Mouse (Mus musculus) lung, postnatal 0 days (tissue): ENCODE measurements at regions not wholly inside any gene's neighbourhood (a gene's known extent, or its start where the extent isn't known, plus 50 kb on each side); places are given as distances from the start of the nearest gene placed in this dataset.

Source experiments
- ATAC-seq: fragments of 200-750 bp; cut with Nextera tagmentation; 2 replicates; pipeline ENCODE4 v1.8.0; 2017; ENCODE audit warnings: moderate library complexity
- DNase-seq: peaks from one replicate; pipeline ENCODE4 v3.0.0-alpha.2; 2016; ENCODE audit warnings: low spot score
- H3K27ac ChIP-seq: fragments of 300-500 bp; sonication (generic); 2 replicates; pipeline ENCODE4 v1.5.1; 2014; ENCODE audit warnings: antibody characterized with exemption, mild to moderate bottlenecking, low read length, mixed read lengths
- H3K27me3 ChIP-seq: fragments of 300-500 bp; sonication (generic); replicated peaks from 2 replicates; pipeline ENCODE4 v1.6.1; 2014; ENCODE audit warnings: low read length, mixed read lengths; ENCODE audit not compliant: insufficient read depth
- H3K36me3 ChIP-seq: fragments of 300-500 bp; sonication (generic); 2 replicates; pipeline ENCODE4 v1.6.1; 2014; ENCODE audit warnings: low read length, mixed read lengths; ENCODE audit not compliant: insufficient read depth
- H3K4me1 ChIP-seq: fragments of 300-500 bp; sonication (generic); 2 replicates; pipeline ENCODE4 v1.6.1; 2014; ENCODE audit warnings: antibody characterized with exemption, low read depth, low read length, mixed read lengths; ENCODE audit not compliant: insufficient read depth
- H3K4me2 ChIP-seq: fragments of 300-500 bp; sonication (generic); replicated peaks from 2 replicates; pipeline ENCODE4 v1.6.1; 2014; ENCODE audit warnings: low read depth, mild to moderate bottlenecking, low read length, moderate library complexity, mixed read lengths
- H3K4me3 ChIP-seq: fragments of 300-500 bp; sonication (generic); 2 replicates; pipeline ENCODE4 v1.5.1; 2014; ENCODE audit warnings: low read depth, low read length
- H3K9ac ChIP-seq: fragments of 300-500 bp; sonication (generic); replicated peaks from 2 replicates; pipeline ENCODE4 v1.6.1; 2014; ENCODE audit warnings: low read depth, mild to moderate bottlenecking
- H3K9me3 ChIP-seq: fragments of 300-500 bp; sonication (generic); 2 replicates; pipeline ENCODE4 v1.6.1; 2016; ENCODE audit warnings: low read length, mixed read lengths
- CTCF ChIP-seq: IDR thresholded peaks from 2 replicates; pipeline ENCODE4 v1.5.1; 2016; ENCODE audit warnings: antibody characterized with exemption, mild to moderate bottlenecking
- EP300 ChIP-seq: IDR thresholded peaks from 2 replicates; pipeline ENCODE4 v1.6.1; 2016; ENCODE audit warnings: antibody characterized with exemption, mild to moderate bottlenecking, control low read depth
- WGBS: fragments of 180-500 bp; shearing (Covaris S2); extraction: QIAGEN DNeasy Blood & Tissue Kit; methylation state at CpG from one replicate; pipeline ENCODE4 v1.1.7; 2014; 5-methylcytosine and 5-hydroxymethylcytosine counted together

DNA sequence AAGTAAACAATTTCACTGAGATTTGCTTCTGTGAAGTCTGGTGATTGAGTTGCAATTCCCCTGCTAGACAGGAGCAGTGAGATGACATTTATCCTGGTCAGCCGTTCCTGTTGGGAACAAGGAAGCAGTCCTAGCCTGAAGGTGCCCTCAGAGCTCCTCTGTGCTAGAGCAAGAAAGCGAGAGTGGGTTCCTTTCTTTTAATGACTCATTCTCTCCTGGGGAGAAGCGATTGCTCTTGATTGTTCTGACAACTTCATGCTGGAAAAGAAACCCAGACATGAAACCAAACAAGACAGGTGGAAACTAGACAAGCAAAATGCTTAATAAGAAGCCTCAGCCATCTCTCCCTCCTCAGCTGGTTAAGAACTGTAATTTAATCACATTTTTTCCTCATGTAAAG, 450.4 kb downstream of the Dnah5 start:
- no peaks in the 10 kb centered on the region for H3K27me3 ChIP-seq
- 61% methylated on average over 3 of the region's 3 CpGs for WGBS

DNA sequence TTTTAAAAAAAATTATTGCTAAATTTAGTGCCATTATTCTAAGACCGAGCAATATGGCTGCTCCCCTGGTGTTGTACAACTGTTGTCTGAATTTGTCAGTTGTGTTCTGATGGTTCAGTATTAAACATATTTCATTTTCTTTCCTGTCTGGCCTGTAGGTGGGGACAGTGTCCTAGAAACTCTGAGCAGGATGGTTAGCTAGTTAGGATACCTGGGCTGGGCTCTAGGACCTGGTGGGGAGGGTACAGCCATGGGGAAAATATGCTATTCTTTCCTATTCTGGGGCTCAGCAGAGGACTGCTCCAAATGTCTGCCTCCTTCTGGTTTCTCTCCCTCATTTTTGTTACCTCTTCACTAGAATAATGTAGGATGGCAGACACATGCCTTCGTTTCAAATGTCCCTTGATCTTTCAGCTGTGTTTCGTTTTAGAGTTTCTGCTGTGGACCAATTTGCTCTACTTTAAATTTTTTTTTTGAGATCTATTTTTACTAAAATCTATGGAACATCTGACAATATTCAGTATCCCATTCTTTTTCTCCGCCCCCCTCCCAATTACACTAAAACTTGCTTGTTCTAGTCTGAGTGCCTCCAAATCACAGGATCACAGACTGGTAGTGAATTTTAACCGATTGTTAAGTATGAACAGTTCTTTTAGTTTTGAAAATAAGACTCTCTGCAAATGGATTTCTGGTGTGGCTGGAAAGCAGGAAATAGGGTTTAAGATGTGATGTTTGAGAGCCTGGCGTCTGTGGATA, 460.5 kb downstream of the Dnah5 start:
- no peak overlapping the region for H3K27ac ChIP-seq
- no peaks in the 10 kb centered on the region for H3K9me3 ChIP-seq
- TF ChIP-seq CTCF (peak; percentile 3; the same call in 1 of the 2 replicates), EP300 (no peak)
- no peak overlapping the region for H3K9ac ChIP-seq
- H3K36me3 ChIP-seq = no peaks in the 10 kb centered on the region
- WGBS = 81% methylated on average over 6 of the region's 6 CpGs
- no peaks in the 10 kb centered on the region for H3K27me3 ChIP-seq
- H3K4me2 ChIP-seq = no peak overlapping the region
- ATAC-seq (no peak), DNase-seq (no peak)
- no peak overlapping the region for H3K4me3 ChIP-seq
- H3K4me1 ChIP-seq = no peaks in the 10 kb centered on the region

More for the DNA sequence above, 450.4 kb downstream of the Dnah5 start:
- DNase-seq (no peak), ATAC-seq (no peak)
- no peaks in the 10 kb centered on the region for H3K36me3 ChIP-seq
- no peak overlapping the region for H3K9ac ChIP-seq
- no peaks in the 10 kb centered on the region for H3K9me3 ChIP-seq
- TF ChIP-seq EP300 = no peak
- no peak for TF ChIP-seq CTCF
- no peak overlapping the region for H3K4me2 ChIP-seq
- H3K27ac ChIP-seq = no peak overlapping the region
- H3K4me3 ChIP-seq = no peak overlapping the region
- H3K4me1 ChIP-seq = no peaks in the 10 kb centered on the region
